Mouse (Mus musculus) CH12.LX (cell line): ENCODE results near the gene Nsmce1. TPM values are rescaled to one million over a fixed set of nuclear protein-coding genes. Genes with fewer than 3 reads are reported as not detected.

Source experiments
- DNase-seq: peaks from one replicate; pipeline ENCODE4 v3.0.0-alpha.2; 2013; ENCODE audit errors: extremely low read depth
- H3K27ac ChIP-seq: 2 replicates; pipeline ENCODE4 v1.5.1; 2012; ENCODE audit warnings: low read depth, mild to moderate bottlenecking, control low read depth, moderate library complexity; ENCODE audit not compliant: insufficient read depth
- H3K27me3 ChIP-seq: replicated peaks from 2 replicates; pipeline ENCODE3; 2012; ENCODE audit warnings: inconsistent platforms
- H3K36me3 ChIP-seq, 2 experiments: replicated peaks in 1 of 2; 2 replicates each; pipeline versions ENCODE3 to v1.6.1; 2012; ENCODE audit warnings: inconsistent platforms in 1 of 2, low read length in 1 of 2, mild to moderate bottlenecking in 1 of 2, mixed read lengths in 1 of 2, moderate library complexity in 1 of 2; ENCODE audit not compliant: control insufficient read depth in 1 of 2, insufficient read depth in 1 of 2
- H3K4me1 ChIP-seq, 2 experiments: 2 replicates each; pipeline ENCODE4 v1.6.1; 2012; ENCODE audit warnings: inconsistent platforms in 1 of 2, moderate library complexity in 1 of 2; ENCODE audit not compliant: insufficient read depth in 2 of 2, control insufficient read depth in 1 of 2
- H3K4me2 ChIP-seq: 2 replicates; pipeline ENCODE4 v1.6.1; 2012; ENCODE audit warnings: low read depth, mild to moderate bottlenecking, control low read depth; ENCODE audit not compliant: poor library complexity, insufficient read depth, severe bottlenecking
- H3K4me3 ChIP-seq, 3 experiments: fragments of 150-350 bp in 1 of 3; sonication (generic) in 1 of 3; replicated peaks in 1 of 3; 2 replicates each; pipeline versions ENCODE3 to v1.5.1; 2011 to 2012; ENCODE audit warnings: low read depth in 2 of 3, low read length in 2 of 3, mild to moderate bottlenecking in 2 of 3, moderate library complexity in 2 of 3, control low read depth in 1 of 3, improper control_type of control experiment in 1 of 3, inconsistent platforms in 1 of 3, mixed read lengths in 1 of 3; ENCODE audit not compliant: poor library complexity in 1 of 3
- H3K79me2 ChIP-seq: replicated peaks from 2 replicates; pipeline ENCODE4 v1.6.1; 2012; ENCODE audit warnings: mild to moderate bottlenecking, moderate library complexity; ENCODE audit not compliant: control insufficient read depth, poor library complexity, insufficient read depth, severe bottlenecking; ENCODE audit errors: extremely low read depth
- H3K9ac ChIP-seq: 2 replicates; pipeline ENCODE4 v1.6.1; 2012; ENCODE audit warnings: low read depth, mild to moderate bottlenecking, control low read depth, moderate library complexity; ENCODE audit not compliant: insufficient read depth
- H3K9me3 ChIP-seq: replicated peaks from 2 replicates; pipeline ENCODE3; 2012; ENCODE audit warnings: low read length, inconsistent platforms, mixed read lengths
- CHD1 ChIP-seq: IDR thresholded peaks from 2 replicates; pipeline ENCODE4 v1.6.1; 2012; ENCODE audit warnings: low read depth, low read length, improper control_type of control experiment, inconsistent platforms
- CTCF ChIP-seq, 2 experiments: IDR thresholded peaks in 1 of 2; conservative IDR thresholded peaks in 1 of 2; 2 replicates each; pipeline ENCODE4 v1.5.1; 2011 to 2012; ENCODE audit warnings: low read depth in 2 of 2, low read length in 2 of 2, improper control_type of control experiment in 1 of 2, inconsistent platforms in 1 of 2, mild to moderate bottlenecking in 1 of 2, moderate library complexity in 1 of 2
- ELF1 ChIP-seq: IDR thresholded peaks from 2 replicates; pipeline ENCODE4 v1.6.1; 2014; ENCODE audit warnings: low read depth, mild to moderate bottlenecking, inconsistent platforms, low read length, improper control_type of control experiment
- IRF4 ChIP-seq: IDR thresholded peaks from 2 replicates; pipeline ENCODE4 v1.6.1; 2014; ENCODE audit warnings: low read depth, mild to moderate bottlenecking, inconsistent platforms, low read length, improper control_type of control experiment
- MEF2A ChIP-seq: IDR thresholded peaks from 2 replicates; pipeline ENCODE4 v1.6.1; 2014; ENCODE audit warnings: low read depth, mild to moderate bottlenecking, inconsistent platforms, low read length, improper control_type of control experiment, borderline replicate concordance
- MXI1 ChIP-seq: IDR thresholded peaks from 2 replicates; pipeline ENCODE4 v1.6.1; 2011; ENCODE audit warnings: mild to moderate bottlenecking, low read depth, low read length, improper control_type of control experiment
- MYC ChIP-seq: IDR thresholded peaks from 2 replicates; pipeline ENCODE4 v1.6.1; 2011; ENCODE audit warnings: low read depth, mild to moderate bottlenecking, improper control_type of control experiment, low read length
- RAD21 ChIP-seq: IDR thresholded peaks from 2 replicates; pipeline ENCODE4 v1.6.1; 2011; ENCODE audit warnings: low read depth, mild to moderate bottlenecking, low read length, improper control_type of control experiment, moderate library complexity
- SIN3A ChIP-seq: IDR thresholded peaks from 2 replicates; pipeline ENCODE4 v1.6.1; 2012; ENCODE audit warnings: low read length, improper control_type of control experiment, inconsistent platforms
- SMC3 ChIP-seq: IDR thresholded peaks from 2 replicates; pipeline ENCODE4 v1.6.1; 2011; ENCODE audit warnings: low read depth, low read length, improper control_type of control experiment
- TBP ChIP-seq: conservative IDR thresholded peaks from 2 replicates; pipeline ENCODE4 v1.6.1; 2011; ENCODE audit warnings: low read depth, low read length, improper control_type of control experiment
- USF2 ChIP-seq: conservative IDR thresholded peaks from 2 replicates; pipeline ENCODE4 v1.6.1; 2011; ENCODE audit warnings: low read depth, low read length, improper control_type of control experiment
- ZC3H11A ChIP-seq: IDR thresholded peaks from 2 replicates; pipeline ENCODE4 v1.6.1; 2012; ENCODE audit warnings: low read depth, mild to moderate bottlenecking, inconsistent platforms, low read length, improper control_type of control experiment
- ZKSCAN1 ChIP-seq: IDR thresholded peaks from 2 replicates; pipeline ENCODE4 v1.6.1; 2012; ENCODE audit warnings: low read depth, inconsistent platforms, low read length, improper control_type of control experiment, borderline replicate concordance
- ZNF384 ChIP-seq: IDR thresholded peaks from 2 replicates; pipeline ENCODE4 v1.6.1; 2012; ENCODE audit warnings: low read depth, low read length, improper control_type of control experiment, inconsistent platforms
- dilution Hi-C: fragments of 300-500 bp; cut with MboI; formaldehyde crosslinking; loops from 2 replicates; pipeline ENCODE4 v1.14.3; 2020; ENCODE audit warnings: low sequenced_read_pairs; ENCODE audit not compliant: extremely low pct_unique_long_range_greater_than_20kb, extremely low pct_ligation_motif_present
- in situ Hi-C: fragments of 300-500 bp; cut with MboI; formaldehyde crosslinking; loops from 3 replicates; pipeline ENCODE4 v1.14.3; 2019; ENCODE audit warnings: low sequenced_read_pairs, low pct_ligation_motif_present, low pct_unique_long_range_greater_than_20kb, mixed read lengths
- polyA plus RNA-seq: library from polyadenylated mRNA; unstranded; fragments of >175 nt; gene quantifications from 2 replicates; pipeline ENCODE4 v1.2.1, GENCODE M21; 2012; ENCODE audit warnings: low read depth; ENCODE audit not compliant: insufficient read length
- total RNA-seq, 2 experiments: library from RNA; depleted of rRNA; stranded (reverse); fragments of 300-350 nt in 1 of 2; fragments of >200 nt in 1 of 2; gene quantifications; 2 replicates each; pipeline ENCODE4 v1.2.3; 2012 to 2014

Gene Nsmce1
- total and polyA plus RNA-seq, 3 experiments: 52.0 to 74.8 (median 61.9) TPM

DNA sequence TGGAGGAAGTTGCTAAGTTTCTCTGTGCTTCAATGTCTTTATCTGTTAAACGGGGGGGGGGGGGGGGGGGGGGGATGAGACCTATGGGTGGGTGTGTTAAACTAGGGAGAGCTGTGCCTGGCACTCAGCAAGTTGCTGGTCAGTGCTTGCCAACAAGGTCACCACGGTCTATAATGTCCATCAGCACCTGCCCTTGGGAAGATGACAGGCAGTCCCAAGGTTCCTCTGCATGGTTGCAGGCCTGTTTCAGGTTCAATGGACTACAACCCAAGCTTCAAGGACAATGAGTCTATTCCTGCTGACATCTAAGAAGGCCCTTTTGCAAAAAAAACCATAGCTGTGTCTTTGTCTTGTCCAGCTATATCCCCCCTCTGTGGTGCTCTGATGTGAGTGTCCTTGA lies 69.5 kb downstream of the Nsmce1 start:
- Histone ChIP-seq H3K27me3 (peaks cover 29% of the 10 kb centered on the region), H3K4me3 (no peak overlapping the region), H3K4me2 (no peak overlapping the region), H3K36me3 (no peaks in the 10 kb centered on the region), H3K27ac (no peak overlapping the region), H3K79me2 (no peaks in the 10 kb centered on the region), H3K9ac (no peak overlapping the region), H3K4me1 (peaks cover 0 to 17% of the 10 kb centered on the region in 2 experiments; a peak in 2 of 4 replicates), H3K9me3 (peaks cover 4% of the 10 kb centered on the region)
- no peak for TF ChIP-seq SIN3A
- no peak for TF ChIP-seq SMC3
- in situ Hi-C loops: no loop called here
- DNase-seq: no peak
- dilution Hi-C loops: no loop called here

DNA sequence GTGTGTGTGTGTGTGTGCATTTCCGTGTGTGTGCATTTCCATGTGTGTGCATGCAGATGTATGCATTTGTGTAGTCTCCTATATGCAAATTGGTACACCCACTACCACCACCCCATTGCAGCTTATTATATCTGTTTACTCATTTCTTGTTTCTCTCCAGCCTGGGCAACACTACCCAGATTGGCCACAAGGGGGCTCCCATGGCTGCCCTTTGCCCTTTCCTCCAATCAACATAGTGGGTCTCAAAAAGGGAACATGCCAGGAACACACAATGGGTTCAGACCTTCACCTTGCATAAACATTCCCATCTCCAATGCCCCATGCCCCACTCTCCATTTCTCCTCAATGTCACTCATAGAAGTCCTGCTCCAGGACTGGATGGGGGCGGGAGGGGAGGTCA lies 71.2 kb downstream of the Nsmce1 start:
- Histone ChIP-seq H3K9ac (no peak overlapping the region), H3K27me3 (peaks cover 45% of the 10 kb centered on the region), H3K4me1 (peaks cover 0 to 17% of the 10 kb centered on the region in 2 experiments; a peak in 2 of 4 replicates), H3K27ac (no peak overlapping the region), H3K9me3 (peaks cover 4% of the 10 kb centered on the region), H3K79me2 (no peaks in the 10 kb centered on the region), H3K36me3 (no peaks in the 10 kb centered on the region), H3K4me3 (no peak overlapping the region), H3K4me2 (no peak overlapping the region)
- DNase-seq: peak; percentile 65
- dilution Hi-C loops: no loop called here
- in situ Hi-C loops: no loop called here
- TF ChIP-seq MEF2A: peak; percentile 51; the same call in 1 of the 2 replicates
- no peak for TF ChIP-seq CHD1
- 0 out of 2 replicates have a peak, but pooled peaks have one; percentile 23 for TF ChIP-seq ELF1
- peak; percentile 94 for TF ChIP-seq ZKSCAN1
- no peak for TF ChIP-seq MXI1
- peak; percentile 87 for TF ChIP-seq SMC3
- TF ChIP-seq CTCF (conservative IDR thresholded peaks at IDR 0.05 in 1 of 2, IDR thresholded peaks at IDR 0.05 in 1 of 2; ENCODE audit: low read depth in 2 of 2, low read length in 2 of 2): peak; percentile 92 to 95
- TF ChIP-seq IRF4: peak; percentile 39; the same call in 1 of the 2 replicates
- TF ChIP-seq RAD21: peak; percentile 86
- TF ChIP-seq ZC3H11A: peak; percentile 77
- TF ChIP-seq, all 38 proteins: peak for 8

DNA sequence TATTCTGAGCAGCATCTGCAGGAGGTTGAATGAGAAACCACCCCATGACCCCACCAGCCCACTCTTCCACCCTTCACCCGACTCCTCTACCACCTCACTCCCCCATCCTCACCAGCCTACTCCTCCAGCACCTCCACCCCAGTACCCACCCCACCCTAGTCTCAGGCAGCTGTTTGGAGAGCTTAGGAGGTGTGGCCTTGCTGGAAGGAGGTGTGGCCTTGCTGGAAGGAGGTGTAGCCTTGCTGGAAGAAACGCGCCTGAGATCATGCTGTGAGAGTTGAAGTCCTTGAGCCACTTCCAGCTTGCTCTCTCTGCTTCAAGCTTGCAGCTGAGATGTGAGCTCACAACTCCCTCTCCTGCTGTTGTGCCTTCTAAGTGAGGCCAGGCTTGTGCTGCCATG lies 73.0 kb downstream of the Nsmce1 start:
- Histone ChIP-seq H3K9ac (no peak overlapping the region), H3K79me2 (no peaks in the 10 kb centered on the region), H3K4me2 (no peak overlapping the region), H3K36me3 (no peaks in the 10 kb centered on the region), H3K9me3 (no peaks in the 10 kb centered on the region), H3K4me3 (no peak overlapping the region)
- dilution Hi-C loops: no loop called here
- DNase-seq: peak; percentile 25
- in situ Hi-C loops: no loop called here
- TF ChIP-seq MYC (no peak), TBP (no peak), ZC3H11A (no peak), USF2 (no peak), SMC3 (no peak), ZNF384 (no peak), SIN3A (no peak)
- TF ChIP-seq, all 38 proteins: peak for 0
- H3K4me1 ChIP-seq: peaks cover 0 to 17% of the 10 kb centered on the region in 2 experiments; a peak in 2 of 4 replicates
- no peak overlapping the region for H3K27ac ChIP-seq
- H3K27me3 ChIP-seq: peaks cover 61% of the 10 kb centered on the region

Other genes starting within 250 kb of the Nsmce1 start
- 5.0 and 7.9 TPM in 2 replicates for gene Kdm8, start 46.9 kb downstream of the Nsmce1 start, total RNA-seq (2012; rRNA removed)
- gene Kdm8, start 46.9 kb downstream of the Nsmce1 start, total RNA-seq (2014; rRNA removed): 8.7 and 8.9 TPM in 2 replicates
- gene Kdm8, start 46.9 kb downstream of the Nsmce1 start, polyA plus RNA-seq: 6.6 and 6.7 TPM in 2 replicates
- 15.8 and 18.2 TPM in 2 replicates for gene Il4ra, start 60.5 kb upstream of the Nsmce1 start, total RNA-seq (2012; rRNA removed)
- 20.7 and 26.4 TPM in 2 replicates for gene Il4ra, start 60.5 kb upstream of the Nsmce1 start, total RNA-seq (2014; rRNA removed)
- gene Il4ra, start 60.5 kb upstream of the Nsmce1 start, polyA plus RNA-seq: 25.4 and 27.4 TPM in 2 replicates
- 129 and 142 TPM in 2 replicates for gene Il21r, start 111.8 kb upstream of the Nsmce1 start, total RNA-seq (2012; rRNA removed)
- gene Il21r, start 111.8 kb upstream of the Nsmce1 start, total RNA-seq (2014; rRNA removed): 95.5 and 103 TPM in 2 replicates
- 191 and 252 TPM in 2 replicates for gene Il21r, start 111.8 kb upstream of the Nsmce1 start, polyA plus RNA-seq
- gene Gtf3c1, start 216.2 kb upstream of the Nsmce1 start, total RNA-seq (2012; rRNA removed): 44.6 and 48.4 TPM in 2 replicates
- 18.4 and 20.2 TPM in 2 replicates for gene Gtf3c1, start 216.2 kb upstream of the Nsmce1 start, total RNA-seq (2014; rRNA removed)
- 37.9 and 46.8 TPM in 2 replicates for gene Gtf3c1, start 216.2 kb upstream of the Nsmce1 start, polyA plus RNA-seq
- gene D430042O09Rik, start 216.3 kb upstream of the Nsmce1 start, total RNA-seq (2012; rRNA removed): 2.8 and 4.8 TPM in 2 replicates
- 1.4 and 1.8 TPM in 2 replicates for gene D430042O09Rik, start 216.3 kb upstream of the Nsmce1 start, total RNA-seq (2014; rRNA removed)
- 2.8 and 3.4 TPM in 2 replicates for gene D430042O09Rik, start 216.3 kb upstream of the Nsmce1 start, polyA plus RNA-seq